Mouse (Mus musculus) myocyte (in vitro differentiated cells): Measurements from ENCODE around the gene Tacr2.

Source experiments
- CEBPB ChIP-seq: IDR thresholded peaks from 2 replicates; pipeline ENCODE4 v1.6.1; 2011; ENCODE audit warnings: mild to moderate bottlenecking, moderate library complexity; ENCODE audit not compliant: poor library complexity, insufficient read depth, severe bottlenecking
- MAX ChIP-seq: IDR thresholded peaks from one replicate; pipeline ENCODE4 v1.6.1; 2011; ENCODE audit warnings: low read depth, mild to moderate bottlenecking, control low read depth
- POLR2A ChIP-seq: IDR thresholded peaks from one replicate; pipeline ENCODE4 v1.6.1; 2011; ENCODE audit warnings: low read depth, mild to moderate bottlenecking, control low read depth, moderate library complexity; ENCODE audit not compliant: insufficient read length
- POLR2AphosphoS2 ChIP-seq: IDR thresholded peaks from one replicate; pipeline ENCODE4 v1.6.1; 2011; ENCODE audit warnings: low read depth, control low read depth; ENCODE audit not compliant: insufficient read length
- TCF12 ChIP-seq: IDR thresholded peaks from one replicate; pipeline ENCODE4 v1.6.1; 2011; ENCODE audit warnings: mild to moderate bottlenecking, control low read depth; ENCODE audit not compliant: poor library complexity, insufficient read depth, severe bottlenecking

DNA sequence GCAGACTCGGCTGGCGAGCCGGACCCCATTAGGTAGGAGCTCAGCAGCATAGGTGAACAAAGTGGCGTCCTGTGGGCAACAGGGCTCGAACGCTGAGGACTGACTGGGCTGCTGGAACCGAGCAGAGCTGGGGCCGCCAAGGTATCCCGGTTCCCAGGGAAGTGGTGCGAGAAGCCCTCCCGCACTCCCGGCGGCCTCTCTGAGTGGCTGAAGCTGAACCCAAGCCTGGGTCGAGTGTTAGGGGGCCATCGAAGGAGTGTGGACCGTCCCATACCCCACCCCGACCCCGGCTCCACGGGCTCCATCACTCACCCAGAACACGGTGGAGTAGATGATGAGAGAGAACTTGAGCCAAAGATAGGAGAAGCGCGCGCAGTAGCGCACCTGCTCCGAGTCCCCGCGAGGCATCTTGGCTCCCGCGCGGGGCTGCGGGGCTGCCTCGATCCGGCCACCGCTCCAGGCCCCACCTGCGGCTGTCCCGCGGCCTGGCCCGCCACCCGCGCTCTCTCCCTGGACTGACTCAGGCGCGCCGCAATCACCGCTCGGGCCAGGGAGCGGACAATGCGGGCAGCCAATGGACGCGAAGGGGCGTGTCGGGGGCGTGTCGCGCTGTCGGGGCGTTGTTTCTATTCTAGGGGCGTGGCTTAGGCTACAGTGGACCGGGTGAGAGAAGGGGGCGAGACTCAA is 21.4 kb upstream of the Tacr2 start, which contains the start of gene Tspan15:
- peak; percentile 81 for TF ChIP-seq POLR2AphosphoS2
- TF ChIP-seq CEBPB: no peak
- no peak for TF ChIP-seq MAX
- peak; percentile 91 for TF ChIP-seq POLR2A
- no peak for TF ChIP-seq TCF12
